Mouse (Mus musculus) hindlimb bud, embryonic 11.5 days (tissue): ENCODE results near the gene Dhx33.

Source experiments
- DNase-seq: peaks from one replicate; pipeline ENCODE4 v3.0.0-alpha.2; 2012; ENCODE audit warnings: low read depth, low spot score; ENCODE audit errors: extremely low spot score

Dhx33 gene

GRCm38 (mm10) chr11:71004316-71004773, at the start of gene Dhx33:
TSS of gene Dhx33 (minus strand) at chr11:71004437.
- peak; percentile 97 for DNase-seq

DNA sequence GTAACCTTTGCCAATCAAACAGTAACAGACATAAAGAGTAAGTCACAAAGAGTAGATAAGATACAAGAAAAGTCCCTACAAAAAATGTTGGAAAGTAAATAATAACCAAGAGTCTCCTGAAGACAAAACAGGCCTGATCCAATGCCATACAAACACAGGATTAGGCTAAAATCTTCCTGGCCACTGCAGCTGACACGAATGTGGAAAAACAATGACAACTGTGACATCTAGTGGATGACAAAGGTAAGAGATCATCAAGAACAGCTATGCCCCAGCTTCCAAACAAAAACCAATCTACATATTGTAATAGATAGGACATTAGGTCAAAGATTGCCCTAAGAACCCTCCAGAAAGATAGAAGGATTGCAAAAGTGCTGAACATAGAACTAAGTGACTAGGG, 48.3 kb upstream of the Dhx33 start:
- no peak for DNase-seq

- DNase-seq = no peak
Observed at GRCm38 (mm10) chr11:71039526-71040298, 35.5 kb upstream of the Dhx33 start.

DNA sequence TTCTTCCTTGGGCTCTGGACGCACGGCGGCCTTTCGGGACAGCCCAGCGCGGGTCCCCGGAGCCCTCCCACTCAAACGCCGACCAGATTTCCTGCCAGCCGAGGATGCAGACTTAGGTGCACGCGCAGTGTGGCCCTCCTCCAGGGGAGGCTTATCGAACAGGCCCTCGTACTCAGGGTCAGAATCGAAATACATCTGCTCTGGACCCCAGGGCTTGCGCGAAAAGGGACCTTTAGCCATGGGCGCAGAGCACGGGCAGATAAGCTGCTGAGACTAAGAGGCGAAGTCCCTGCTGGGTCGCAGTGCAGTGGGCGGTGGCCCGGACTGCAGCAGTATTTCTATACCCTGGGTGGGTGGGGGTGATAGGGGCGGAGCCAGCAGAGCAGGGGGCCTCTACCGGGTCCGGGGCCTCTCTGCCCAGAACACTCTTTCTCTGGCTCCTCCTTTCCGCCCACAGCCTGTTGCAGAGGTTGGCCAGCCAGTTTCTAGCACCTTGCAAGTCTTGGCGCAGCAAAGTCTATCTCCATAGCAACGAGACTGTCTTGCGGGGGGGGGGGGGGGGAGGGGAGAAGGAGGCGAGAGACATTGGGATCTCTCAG, 29.0 kb upstream of the Dhx33 start, which contains the start of gene 6330403K07Rik:
Gene 6330403K07Rik (minus strand): TSS at position 351 of the 599 bp plus-strand sequence.
- DNase-seq = peak; percentile 46

GRCm38 (mm10) chr11:71032491-71033162, 28.4 kb upstream of the Dhx33 start:
- no peak for DNase-seq

- DNase-seq = no peak
Observed at GRCm38 (mm10) chr11:71032070-71032469, 27.8 kb upstream of the Dhx33 start.

DNA sequence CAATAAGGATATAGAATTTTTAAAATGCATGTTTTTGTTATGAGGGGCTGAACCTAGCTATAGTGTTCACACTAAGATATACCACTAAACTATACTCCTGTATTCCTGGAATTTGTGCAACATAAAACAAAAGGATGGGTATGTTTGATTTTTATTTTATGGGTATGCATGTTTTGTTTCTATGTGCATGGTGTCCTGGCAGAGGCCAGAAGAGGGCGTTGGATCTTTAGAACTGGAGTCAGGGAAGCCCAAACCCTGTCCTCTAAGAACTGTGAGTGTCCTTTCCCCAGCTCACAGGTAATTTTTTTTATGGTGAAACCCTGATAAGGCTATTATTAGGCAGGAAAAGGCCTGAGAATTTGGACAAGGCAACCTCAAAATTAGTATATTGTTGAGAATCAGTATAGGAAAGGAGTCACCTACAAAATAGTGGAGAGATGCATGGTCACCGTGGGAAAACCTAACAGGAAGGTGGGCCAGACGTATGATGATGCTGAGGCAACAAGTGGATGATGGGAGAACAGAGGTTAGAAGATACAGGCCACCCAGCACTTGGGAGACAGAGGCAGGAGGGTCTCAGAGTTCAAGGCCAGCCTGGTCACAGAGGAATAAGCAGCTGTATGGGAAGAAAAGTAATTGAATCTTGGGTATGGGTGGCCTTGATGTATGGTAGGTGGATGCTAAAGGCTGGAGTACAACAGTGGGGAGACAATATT, 25.3 kb upstream of the Dhx33 start:
- DNase-seq = no peak

- DNase-seq = no peak
Observed at GRCm38 (mm10) chr11:71028280-71028679, 24.0 kb upstream of the Dhx33 start.

- peak; percentile 95 for DNase-seq
Observed at GRCm38 (mm10) chr11:71019201-71020068, 15.2 kb upstream of the Dhx33 start, which contains the start of the genes Mis12 and Derl2. TSS of gene Mis12 (plus strand) at chr11:71019611. TSS of gene Derl2 (minus strand) at chr11:71019841.

GRCm38 (mm10) chr11:71018416-71019200, 14.4 kb upstream of the Dhx33 start:
- no peak for DNase-seq

- no peak for DNase-seq
Observed at GRCm38 (mm10) chr11:71017051-71017450, 12.8 kb upstream of the Dhx33 start.

DNA sequence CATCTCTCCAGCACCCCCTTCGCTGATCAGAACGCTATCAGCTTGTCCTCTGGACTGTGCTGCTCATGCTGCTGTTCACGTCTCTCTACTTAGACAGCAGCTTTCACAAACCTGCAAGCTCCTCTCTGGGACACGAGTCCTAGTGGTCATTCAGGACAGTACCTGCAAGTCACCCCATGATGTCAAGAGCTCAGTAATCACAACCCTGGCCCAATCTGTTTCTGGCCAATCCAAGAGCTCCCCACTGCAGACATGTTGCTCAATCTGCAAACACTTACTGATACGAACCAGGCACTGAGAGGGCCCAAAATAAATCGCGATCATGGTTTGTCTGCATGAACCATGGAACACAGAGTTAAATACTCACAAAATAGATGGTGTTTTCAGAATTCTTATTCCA, 8.5 kb upstream of the Dhx33 start:
- no peak for DNase-seq

GRCm38 (mm10) chr11:71008321-71008720, 4.1 kb upstream of the Dhx33 start:
- no peak for DNase-seq

DNA sequence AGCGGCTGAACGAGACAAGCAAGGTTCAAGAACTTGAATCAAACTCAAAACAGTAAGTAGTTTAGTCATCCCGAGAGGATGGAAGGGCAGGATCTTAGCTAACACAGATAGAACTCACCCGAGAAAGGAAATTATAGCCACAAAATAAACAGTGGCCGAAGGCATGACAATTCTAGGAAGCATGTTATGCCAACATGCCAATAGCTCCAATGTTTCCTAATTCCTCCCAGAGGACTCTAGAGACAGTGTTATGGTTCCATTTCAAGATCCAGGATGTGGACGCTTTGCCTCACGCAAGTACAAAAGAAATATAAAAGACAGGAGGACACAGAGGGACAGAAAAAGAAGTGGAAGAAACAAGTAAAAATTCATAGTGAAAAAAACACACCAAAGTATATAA, 3.6 kb upstream of the Dhx33 start:
- DNase-seq = no peak

DNA sequence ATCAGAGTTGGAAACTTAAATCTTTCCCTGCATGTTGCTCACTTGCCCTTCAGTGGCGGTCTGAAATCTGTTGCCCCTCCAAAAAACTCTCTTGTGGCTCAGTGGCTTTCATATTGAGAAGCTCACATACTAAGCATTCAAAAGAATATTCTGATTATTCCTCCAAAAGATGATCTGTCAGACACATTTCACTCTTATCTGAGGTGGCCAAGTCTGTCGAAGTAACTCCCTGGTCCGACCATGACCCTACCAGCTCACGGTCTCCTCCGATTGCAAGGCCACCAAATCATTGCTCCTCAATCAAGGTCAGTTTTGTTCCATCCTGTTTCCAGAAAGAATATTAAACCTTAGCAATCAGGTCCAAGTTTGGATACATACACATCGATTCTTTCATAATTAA, 2.8 kb upstream of the Dhx33 start:
- no peak for DNase-seq

DNA sequence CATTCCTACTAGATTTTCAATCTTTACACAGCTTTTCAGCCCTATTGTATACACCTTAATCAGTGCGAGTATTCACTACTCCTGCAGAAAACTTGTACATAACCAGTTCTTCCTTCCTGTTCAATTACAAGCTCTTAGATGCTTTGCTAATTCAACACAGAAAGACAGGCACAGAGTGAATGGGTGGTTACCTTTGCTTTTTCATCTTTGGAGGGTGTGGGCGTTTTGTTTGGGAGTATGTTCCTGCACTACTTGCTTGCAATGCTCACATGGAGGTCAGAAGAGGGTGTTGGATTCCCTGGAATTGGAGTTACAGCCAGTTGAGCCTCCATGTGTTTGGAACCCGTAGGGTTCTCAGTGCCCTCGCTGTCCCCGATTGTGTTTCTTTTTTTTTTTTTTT, 809 bp upstream of the Dhx33 start:
- DNase-seq = no peak

GRCm38 (mm10) chr11:71003611-71004315, 474 bp downstream of the Dhx33 start:
- DNase-seq = no peak

DNA sequence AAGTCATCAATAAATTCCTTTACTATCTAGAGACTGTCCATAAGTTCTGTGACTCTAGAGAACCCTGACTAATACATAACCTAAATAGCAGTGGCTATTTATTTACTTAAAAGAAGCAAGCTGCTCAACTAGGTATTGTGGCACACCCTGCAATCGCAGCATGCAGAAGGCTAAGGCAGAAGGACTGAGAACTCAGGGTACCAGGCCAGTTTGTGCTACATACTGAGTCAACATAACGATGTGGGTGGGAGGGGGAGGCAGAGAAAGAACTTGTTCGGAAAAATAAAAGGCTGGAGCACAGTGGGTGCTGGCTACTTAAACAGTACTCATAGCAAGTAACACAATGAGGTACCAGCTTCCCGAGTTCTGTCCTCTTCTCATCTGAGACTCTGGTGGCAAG, 3.1 kb downstream of the Dhx33 start:
- no peak for DNase-seq
